Mouse (Mus musculus) neural tube, embryonic 12.5 days (tissue): ENCODE data around the gene Csf3. TPM values are rescaled to one million over a fixed set of nuclear protein-coding genes. Genes with fewer than 3 reads are reported as not detected.
"Not testable (repeated sequence)": the region's sequence is repeated elsewhere in the genome, so short reads cannot be mapped to it uniquely, and the experiment has no call there.

Experiments
- ATAC-seq: fragments of 200-750 bp; cut with Nextera tagmentation; 2 replicates; pipeline ENCODE4 v1.8.0; 2017; ENCODE audit warnings: low read depth, mild to moderate bottlenecking, moderate TSS enrichment, moderate library complexity; ENCODE audit not compliant: low FRiP score
- H3K27ac ChIP-seq: fragments of 300-500 bp; sonication (generic); 2 replicates; pipeline ENCODE4 v1.5.1; 2016
- H3K27me3 ChIP-seq: fragments of 300-500 bp; sonication (generic); replicated peaks from 2 replicates; pipeline ENCODE4 v1.6.1; 2016; ENCODE audit warnings: mild to moderate bottlenecking
- H3K36me3 ChIP-seq: fragments of 300-500 bp; sonication (generic); 2 replicates; pipeline ENCODE4 v1.6.1; 2016; ENCODE audit warnings: mild to moderate bottlenecking
- H3K4me1 ChIP-seq: fragments of 300-500 bp; sonication (generic); 2 replicates; pipeline ENCODE4 v1.6.1; 2016
- H3K4me2 ChIP-seq: fragments of 300-500 bp; sonication (generic); replicated peaks from 2 replicates; pipeline ENCODE4 v1.6.1; 2016; ENCODE audit warnings: mild to moderate bottlenecking
- H3K4me3 ChIP-seq: fragments of 300-500 bp; sonication (generic); 2 replicates; pipeline ENCODE4 v1.5.1; 2016
- H3K9ac ChIP-seq: fragments of 300-500 bp; sonication (generic); 2 replicates; pipeline ENCODE4 v1.6.1; 2016; ENCODE audit warnings: mild to moderate bottlenecking
- H3K9me3 ChIP-seq: fragments of 300-500 bp; sonication (generic); 2 replicates; pipeline ENCODE4 v1.6.1; 2016; ENCODE audit warnings: mild to moderate bottlenecking
- WGBS: fragments of 180-500 bp; shearing (Covaris S2); methylation state at CpG from one replicate; pipeline ENCODE4 v1.1.7; 2016; 5-methylcytosine and 5-hydroxymethylcytosine counted together
- polyA plus RNA-seq: library from polyadenylated mRNA; unstranded; fragments of >200 nt; fragmentation: Nextera tagmentation; extraction: Ambion mirVana; gene quantifications from 2 replicates; pipeline ENCODE4 v1.2.1, GENCODE M21; 2016

Csf3 gene
- polyA plus RNA-seq = not detected in 2 replicates

GRCm38 (mm10) chr11:98701213-98701670 is at the start of gene Csf3:
Csf3 (plus strand) TSS chr11:98701263.
- H3K36me3 ChIP-seq = peaks cover 34% of the 10 kb centered on the region
- H3K27ac ChIP-seq = no peak within 1 kb of the TSS
- H3K4me3 ChIP-seq = no peak within 1 kb of the TSS
- 31% methylated on average over 10 of the region's 10 CpGs for WGBS
- 0 out of 2 replicates have a peak within 1 kb of the TSS, but pooled peaks have one; percentile 23 for H3K9ac ChIP-seq
- ATAC-seq = no peak
- no peaks in the 10 kb centered on the region for H3K27me3 ChIP-seq
- no peaks in the 10 kb centered on the region for H3K9me3 ChIP-seq
- no peaks in the 10 kb centered on the region for H3K4me1 ChIP-seq
- H3K4me2 ChIP-seq = no peak within 1 kb of the TSS

- not testable (repeated sequence) for H3K27me3 ChIP-seq, H3K9me3 ChIP-seq, H3K9ac ChIP-seq, H3K4me2 ChIP-seq, H3K36me3 ChIP-seq, H3K4me1 ChIP-seq, H3K4me3 ChIP-seq, ATAC-seq, H3K27ac ChIP-seq
- 12% methylated on average over 7 of the region's 7 CpGs for WGBS
Observed at GRCm38 (mm10) chr11:98655076-98655475, 46.0 kb upstream of the Csf3 start.

- ATAC-seq = no peak
Observed at GRCm38 (mm10) chr11:98660517-98660916, 40.5 kb upstream of the Csf3 start.

GRCm38 (mm10) chr11:98664091-98664490 is 37.0 kb upstream of the Csf3 start, which contains the start of gene Gsdma:
Gsdma (plus strand) TSS chr11:98664351.
- Histone ChIP-seq H3K9me3 (no peaks in the 10 kb centered on the region), H3K4me3 (no peak within 1 kb of the TSS), H3K27ac (no peak within 1 kb of the TSS), H3K9ac (no peak within 1 kb of the TSS), H3K27me3 (peaks cover 8% of the 10 kb centered on the region), H3K4me2 (no peak within 1 kb of the TSS), H3K4me1 (no peaks in the 10 kb centered on the region), H3K36me3 (no peaks in the 10 kb centered on the region)
- WGBS = 27% methylated on average over 4 of the region's 4 CpGs
- no peak for ATAC-seq

More at GRCm38 (mm10) chr11:98660517-98660916, 40.5 kb upstream of the Csf3 start:
- Histone ChIP-seq H3K4me2 (peak overlapping the region; percentile 36; the same call in 1 of the 2 replicates), H3K9ac (no peak overlapping the region), H3K27ac (no peak overlapping the region; the same call in 1 of the 2 replicates), H3K4me3 (no peak overlapping the region), H3K4me1 (no peaks in the 10 kb centered on the region), H3K9me3 (no peaks in the 10 kb centered on the region), H3K27me3 (no peaks in the 10 kb centered on the region; the same call in 1 of the 2 replicates), H3K36me3 (no peaks in the 10 kb centered on the region)
- WGBS = 8% methylated on average over 6 of the region's 6 CpGs

GRCm38 (mm10) chr11:98668984-98669383 is 32.1 kb upstream of the Csf3 start:
- peaks cover 8% of the 10 kb centered on the region for H3K27me3 ChIP-seq
- H3K36me3 ChIP-seq = no peaks in the 10 kb centered on the region
- no peak for ATAC-seq
- WGBS = 66% methylated on average over 2 of the region's 2 CpGs
- H3K4me2 ChIP-seq = no peak overlapping the region
- H3K9me3 ChIP-seq = no peaks in the 10 kb centered on the region
- H3K9ac ChIP-seq = no peak overlapping the region
- H3K4me3 ChIP-seq = no peak overlapping the region
- no peak overlapping the region for H3K27ac ChIP-seq
- H3K4me1 ChIP-seq = no peaks in the 10 kb centered on the region

GRCm38 (mm10) chr11:98671284-98671815 is 29.7 kb upstream of the Csf3 start:
- Histone ChIP-seq H3K27ac (no peak overlapping the region), H3K4me1 (no peaks in the 10 kb centered on the region), H3K9me3 (no peaks in the 10 kb centered on the region), H3K4me3 (no peak overlapping the region), H3K27me3 (peaks cover 8% of the 10 kb centered on the region), H3K4me2 (no peak overlapping the region), H3K9ac (no peak overlapping the region), H3K36me3 (no peaks in the 10 kb centered on the region)
- no peak for ATAC-seq
- WGBS = 78% methylated on average over 3 of the region's 3 CpGs

- H3K4me2 ChIP-seq = no peak overlapping the region
- no peaks in the 10 kb centered on the region for H3K36me3 ChIP-seq
- H3K27me3 ChIP-seq = peaks cover 8% of the 10 kb centered on the region
- 68% methylated on average over 5 of the region's 5 CpGs for WGBS
- no peaks in the 10 kb centered on the region for H3K9me3 ChIP-seq
- no peak overlapping the region for H3K9ac ChIP-seq
- H3K4me1 ChIP-seq = no peaks in the 10 kb centered on the region
- ATAC-seq = no peak
- no peak overlapping the region for H3K27ac ChIP-seq
- no peak overlapping the region for H3K4me3 ChIP-seq
Observed at GRCm38 (mm10) chr11:98671857-98672256, 29.2 kb upstream of the Csf3 start.

- Histone ChIP-seq H3K9me3 (no peaks in the 10 kb centered on the region), H3K4me2 (no peak overlapping the region), H3K27me3 (peaks cover 7% of the 10 kb centered on the region), H3K4me3 (no peak overlapping the region), H3K4me1 (no peaks in the 10 kb centered on the region), H3K36me3 (no peaks in the 10 kb centered on the region), H3K27ac (no peak overlapping the region), H3K9ac (no peak overlapping the region)
- no peak for ATAC-seq
- WGBS = 87% methylated on average over 5 of the region's 5 CpGs
Observed at GRCm38 (mm10) chr11:98672482-98672881, 28.6 kb upstream of the Csf3 start.

- not testable (repeated sequence) for H3K27ac ChIP-seq, ATAC-seq, H3K4me1 ChIP-seq, H3K4me3 ChIP-seq, H3K9ac ChIP-seq, H3K9me3 ChIP-seq, H3K36me3 ChIP-seq, H3K27me3 ChIP-seq
- H3K4me2 ChIP-seq = peak overlapping the region; percentile 36; the same call in 1 of the 2 replicates
- WGBS = 6% methylated on average over 6 of the region's 7 CpGs
Observed at GRCm38 (mm10) chr11:98673136-98673535, 27.9 kb upstream of the Csf3 start.

- no peak for ATAC-seq
- Histone ChIP-seq H3K27ac (no peak overlapping the region), H3K4me3 (no peak overlapping the region), H3K4me2 (no peak overlapping the region), H3K9me3 (no peaks in the 10 kb centered on the region), H3K36me3 (no peaks in the 10 kb centered on the region), H3K9ac (no peak overlapping the region), H3K4me1 (no peaks in the 10 kb centered on the region), H3K27me3 (no peaks in the 10 kb centered on the region; the same call in 1 of the 2 replicates)
- 54% methylated on average over 7 of the region's 7 CpGs for WGBS
Observed at GRCm38 (mm10) chr11:98675829-98676363, 25.2 kb upstream of the Csf3 start.

GRCm38 (mm10) chr11:98680023-98680422 is 21.0 kb upstream of the Csf3 start:
- WGBS = 97% methylated on average over 1 of the region's 1 CpGs
- H3K4me3 ChIP-seq = no peak overlapping the region
- ATAC-seq = no peak

GRCm38 (mm10) chr11:98680595-98680994 is 20.5 kb upstream of the Csf3 start:
- WGBS = 91% methylated on average over 4 of the region's 4 CpGs
- not testable (repeated sequence) for H3K4me1 ChIP-seq

More at GRCm38 (mm10) chr11:98680023-98680422, 21.0 kb upstream of the Csf3 start:
- Histone ChIP-seq H3K9me3 (no peaks in the 10 kb centered on the region), H3K36me3 (peaks cover 2% of the 10 kb centered on the region; the same call in 1 of the 2 replicates), H3K4me1 (peaks cover 7% of the 10 kb centered on the region), H3K9ac (no peak overlapping the region), H3K27me3 (no peaks in the 10 kb centered on the region), H3K4me2 (no peak overlapping the region), H3K27ac (no peak overlapping the region)

GRCm38 (mm10) chr11:98681186-98681585 is 19.9 kb upstream of the Csf3 start:
- no peak for ATAC-seq
- H3K4me2 ChIP-seq = no peak overlapping the region
- no peak overlapping the region for H3K27ac ChIP-seq
- H3K36me3 ChIP-seq = peaks cover 14% of the 10 kb centered on the region
- H3K4me1 ChIP-seq = peaks cover 7% of the 10 kb centered on the region
- H3K9ac ChIP-seq = no peak overlapping the region
- no peaks in the 10 kb centered on the region for H3K9me3 ChIP-seq
- H3K4me3 ChIP-seq = no peak overlapping the region
- 85% methylated on average over 4 of the region's 4 CpGs for WGBS
- H3K27me3 ChIP-seq = no peaks in the 10 kb centered on the region

More at GRCm38 (mm10) chr11:98680595-98680994, 20.5 kb upstream of the Csf3 start:
- H3K9me3 ChIP-seq, H3K9ac ChIP-seq, H3K27me3 ChIP-seq, H3K4me2 ChIP-seq, H3K4me3 ChIP-seq, H3K27ac ChIP-seq, ATAC-seq, H3K36me3 ChIP-seq: not testable (repeated sequence)
